Mouse (Mus musculus): ENCODE measurements around the gene Carnmt1. TPM values are rescaled to one million over a fixed set of nuclear protein-coding genes. Genes with fewer than 3 reads are reported as not detected.

The Carnmt1 gene
- polyA plus RNA-seq (2011; ENCODE audit: insufficient read depth, insufficient read length, low read depth, missing spikeins): 40.8 and 49.5 TPM in 2 replicates

DNA sequence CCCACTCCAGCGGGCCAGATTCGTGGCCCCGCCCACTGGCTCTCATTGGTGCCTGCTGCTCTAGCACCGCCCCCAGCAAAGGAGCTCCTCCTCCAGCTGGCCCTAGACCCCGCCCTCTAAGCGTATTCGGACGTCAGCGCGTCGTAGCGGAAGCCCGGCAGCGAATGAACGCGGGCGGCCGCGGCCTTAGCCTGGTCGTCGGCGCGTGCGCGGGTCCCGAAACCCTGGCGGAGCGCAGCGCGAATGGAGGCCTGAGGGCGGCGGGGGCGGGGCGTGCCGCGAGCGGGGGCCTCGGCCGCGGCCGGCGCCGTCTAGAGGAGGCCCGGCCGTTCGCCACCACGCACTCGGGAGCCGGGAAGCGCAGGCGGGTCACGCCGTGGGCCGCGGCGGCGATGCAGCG is at the start of gene Carnmt1:
Gene Carnmt1 (plus strand): TSS at position 157 of the 400 bp plus-strand sequence.
- Histone ChIP-seq H3K27ac (ENCODE audit: insufficient read depth, low read length) (peak within 1 kb of the TSS; percentile 28), H3K36me3 (ENCODE audit: control insufficient read depth, insufficient read depth, low read length, poor library complexity, severe bottlenecking) (no peaks in the 10 kb centered on the region; the same call in 1 of the 2 replicates), H3K4me1 (ENCODE audit: control insufficient read depth, insufficient read depth, low read length) (no peaks in the 10 kb centered on the region), H3K27me3 (ENCODE audit: control insufficient read depth, insufficient read depth, low read length, poor library complexity, severe bottlenecking) (no peaks in the 10 kb centered on the region), H3K9me3 (replicated peaks; ENCODE audit: control insufficient read depth, insufficient read depth, low read length, poor library complexity, severe bottlenecking) (no peaks in the 10 kb centered on the region), H3K4me3 (ENCODE audit: low read depth, low read length) (peak within 1 kb of the TSS; percentile 97), H3K9ac (ENCODE audit: low read depth, poor library complexity, severe bottlenecking) (peak within 1 kb of the TSS; percentile 97)
- no peak for TF ChIP-seq POLR2A (IDR thresholded peaks at IDR 0.05; ENCODE audit: insufficient read depth, low read length)
- TF ChIP-seq CTCF (IDR thresholded peaks at IDR 0.05; ENCODE audit: low read depth, low read length): no peak

DNA sequence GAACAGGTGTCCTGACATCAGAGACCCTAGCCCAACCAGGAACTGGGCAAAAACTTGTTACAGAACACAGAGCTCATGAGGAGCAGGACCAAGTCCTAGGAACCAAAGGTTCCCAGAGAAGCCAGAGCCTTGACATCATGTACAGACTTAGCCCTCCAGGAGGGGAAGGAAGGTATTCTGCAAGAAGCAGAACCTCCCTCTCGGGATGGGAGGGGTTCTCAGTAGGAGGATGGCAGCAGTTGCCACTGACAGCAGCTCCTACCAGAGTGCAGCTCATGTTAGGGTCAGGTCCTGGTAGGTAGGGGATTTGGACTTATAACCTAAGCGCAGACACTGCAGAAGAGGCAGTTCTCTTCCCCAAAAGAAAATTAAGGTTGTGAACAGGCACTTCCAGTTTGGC is 46.7 kb upstream of the Carnmt1 start:
- no peaks in the 10 kb centered on the region for H3K36me3 ChIP-seq (ENCODE audit: control insufficient read depth, insufficient read depth, low read length, poor library complexity, severe bottlenecking)
- no peak overlapping the region for H3K4me3 ChIP-seq (ENCODE audit: low read depth, low read length)
- no peak overlapping the region for H3K9ac ChIP-seq (ENCODE audit: low read depth, poor library complexity, severe bottlenecking)
- TF ChIP-seq CTCF (IDR thresholded peaks at IDR 0.05; ENCODE audit: low read depth, low read length): no peak
- no peak for TF ChIP-seq EP300 (IDR thresholded peaks at IDR 0.05; ENCODE audit: insufficient read depth, low read depth, low read length)
- TF ChIP-seq POLR2A (IDR thresholded peaks at IDR 0.05; ENCODE audit: insufficient read depth, low read length): no peak
- H3K4me1 ChIP-seq (ENCODE audit: control insufficient read depth, insufficient read depth, low read length): peaks cover 6% of the 10 kb centered on the region
- H3K27ac ChIP-seq (ENCODE audit: insufficient read depth, low read length): no peak overlapping the region
- H3K9me3 ChIP-seq (replicated peaks; ENCODE audit: control insufficient read depth, insufficient read depth, low read length, poor library complexity, severe bottlenecking): no peaks in the 10 kb centered on the region
- H3K27me3 ChIP-seq (ENCODE audit: control insufficient read depth, insufficient read depth, low read length, poor library complexity, severe bottlenecking): no peaks in the 10 kb centered on the region

- Histone ChIP-seq H3K36me3 (ENCODE audit: control insufficient read depth, insufficient read depth, low read length, poor library complexity, severe bottlenecking) (no peaks in the 10 kb centered on the region), H3K27me3 (ENCODE audit: control insufficient read depth, insufficient read depth, low read length, poor library complexity, severe bottlenecking) (no peaks in the 10 kb centered on the region), H3K27ac (ENCODE audit: insufficient read depth, low read length) (no peak overlapping the region), H3K4me1 (ENCODE audit: control insufficient read depth, insufficient read depth, low read length) (peaks cover 6% of the 10 kb centered on the region), H3K9ac (ENCODE audit: low read depth, poor library complexity, severe bottlenecking) (0 out of 2 replicates have a peak overlapping the region, but pooled peaks have one; percentile 54), H3K9me3 (replicated peaks; ENCODE audit: control insufficient read depth, insufficient read depth, low read length, poor library complexity, severe bottlenecking) (no peaks in the 10 kb centered on the region), H3K4me3 (ENCODE audit: low read depth, low read length) (no peak overlapping the region; the same call in 1 of the 2 replicates)
- TF ChIP-seq EP300 (IDR thresholded peaks at IDR 0.05; ENCODE audit: insufficient read depth, low read depth, low read length): no peak
- TF ChIP-seq CTCF (IDR thresholded peaks at IDR 0.05; ENCODE audit: low read depth, low read length): no peak
- TF ChIP-seq POLR2A (IDR thresholded peaks at IDR 0.05; ENCODE audit: insufficient read depth, low read length): no peak
These were observed 41.0 kb upstream of the Carnmt1 start for GRCm38 (mm10) chr19:18629589-18629988.

- peak overlapping the region; percentile 47 for H3K9ac ChIP-seq (ENCODE audit: low read depth, poor library complexity, severe bottlenecking)
- H3K4me1 ChIP-seq (ENCODE audit: control insufficient read depth, insufficient read depth, low read length): peaks cover 6% of the 10 kb centered on the region
- peak; percentile 89 for TF ChIP-seq EP300 (IDR thresholded peaks at IDR 0.05; ENCODE audit: insufficient read depth, low read depth, low read length)
- no peak for TF ChIP-seq CTCF (IDR thresholded peaks at IDR 0.05; ENCODE audit: low read depth, low read length)
- H3K27me3 ChIP-seq (ENCODE audit: control insufficient read depth, insufficient read depth, low read length, poor library complexity, severe bottlenecking): no peaks in the 10 kb centered on the region
- peak overlapping the region; percentile 79 for H3K4me3 ChIP-seq (ENCODE audit: low read depth, low read length)
- H3K9me3 ChIP-seq (replicated peaks; ENCODE audit: control insufficient read depth, insufficient read depth, low read length, poor library complexity, severe bottlenecking): no peaks in the 10 kb centered on the region
- H3K27ac ChIP-seq (ENCODE audit: insufficient read depth, low read length): peak overlapping the region; percentile 68
- H3K36me3 ChIP-seq (ENCODE audit: control insufficient read depth, insufficient read depth, low read length, poor library complexity, severe bottlenecking): no peaks in the 10 kb centered on the region
These were observed 40.1 kb upstream of the Carnmt1 start for GRCm38 (mm10) chr19:18630221-18631119.

DNA sequence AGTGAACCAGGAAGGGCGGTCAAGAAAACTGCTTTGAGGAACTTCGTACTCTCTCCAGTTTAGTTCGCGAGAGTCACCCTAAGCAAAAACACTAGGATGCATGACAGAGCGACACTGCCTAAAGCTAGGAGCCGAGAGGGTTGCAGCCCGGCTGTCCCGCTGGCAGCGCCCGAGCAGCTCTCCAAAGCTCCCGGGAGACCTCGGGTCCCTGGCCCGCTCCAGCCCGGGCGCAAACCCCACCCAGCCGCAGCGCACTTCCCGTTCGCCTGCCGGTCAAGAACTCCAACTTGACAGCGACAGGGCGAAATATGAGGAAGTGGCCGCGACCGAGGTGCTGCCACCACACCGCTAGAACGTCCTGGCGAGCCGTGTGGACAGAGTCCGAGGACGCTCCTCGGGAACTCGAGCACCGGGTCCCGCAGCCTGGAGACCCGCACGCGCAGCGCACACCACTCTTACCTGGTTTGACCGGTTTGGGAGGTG is 39.4 kb upstream of the Carnmt1 start:
- H3K36me3 ChIP-seq (ENCODE audit: control insufficient read depth, insufficient read depth, low read length, poor library complexity, severe bottlenecking): no peaks in the 10 kb centered on the region
- H3K4me3 ChIP-seq (ENCODE audit: low read depth, low read length): peak overlapping the region; percentile 84

More for the DNA sequence above, 39.4 kb upstream of the Carnmt1 start:
- no peaks in the 10 kb centered on the region for H3K9me3 ChIP-seq (replicated peaks; ENCODE audit: control insufficient read depth, insufficient read depth, low read length, poor library complexity, severe bottlenecking)
- H3K27ac ChIP-seq (ENCODE audit: insufficient read depth, low read length): no peak overlapping the region
- peaks cover 6% of the 10 kb centered on the region for H3K4me1 ChIP-seq (ENCODE audit: control insufficient read depth, insufficient read depth, low read length)
- H3K27me3 ChIP-seq (ENCODE audit: control insufficient read depth, insufficient read depth, low read length, poor library complexity, severe bottlenecking): no peaks in the 10 kb centered on the region
- TF ChIP-seq CTCF (IDR thresholded peaks at IDR 0.05; ENCODE audit: low read depth, low read length): no peak
- no peak for TF ChIP-seq POLR2A (IDR thresholded peaks at IDR 0.05; ENCODE audit: insufficient read depth, low read length)
- no peak for TF ChIP-seq EP300 (IDR thresholded peaks at IDR 0.05; ENCODE audit: insufficient read depth, low read depth, low read length)
- H3K9ac ChIP-seq (ENCODE audit: low read depth, poor library complexity, severe bottlenecking): peak overlapping the region; percentile 47

All from ES-Bruce4 (cell line).